7 mouse cellular contexts compared by ENCODE assay signal in the genomic region with DNA sequence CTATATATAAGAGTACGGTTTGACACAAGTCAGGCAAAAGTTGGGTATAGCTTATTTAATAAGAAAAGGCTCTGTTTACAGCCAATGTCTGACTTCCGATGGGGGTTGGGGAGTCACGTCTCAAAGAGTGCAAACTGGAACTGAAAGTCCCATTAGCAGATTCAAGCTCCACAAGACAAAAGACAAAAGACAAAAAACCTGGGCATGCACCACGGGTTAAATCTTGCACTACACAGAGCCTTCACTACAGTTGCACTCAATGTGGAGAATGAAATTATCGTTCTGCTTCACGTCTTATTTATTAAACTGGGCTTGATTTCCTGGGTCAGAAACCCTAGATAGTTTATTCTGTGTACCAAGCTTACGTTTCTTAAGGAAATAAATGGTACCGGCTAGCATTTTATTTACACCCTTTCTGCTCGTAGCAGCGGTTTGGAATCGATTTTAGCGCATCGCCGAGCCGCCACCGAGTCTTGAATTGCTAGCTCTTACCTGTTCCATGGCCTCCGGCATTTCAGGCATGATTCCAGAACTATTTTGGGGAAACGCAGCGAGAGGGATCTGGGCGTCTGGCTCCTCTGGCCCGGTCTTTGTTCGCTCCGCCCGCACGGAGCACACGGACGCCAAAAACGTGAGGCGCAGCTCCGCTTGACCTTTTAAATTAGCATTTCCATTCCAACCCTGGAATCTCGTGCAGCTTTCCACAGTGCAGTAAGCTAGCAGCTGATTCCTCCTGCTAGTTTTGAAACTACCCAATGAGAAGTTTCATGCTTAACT. TPM values are rescaled to one million over a fixed set of nuclear protein-coding genes. Genes with fewer than 3 reads are reported as not detected.
DNase-seq lines count a peak whose midpoint lies in the region; ATAC-seq and TF ChIP-seq lines count a peak whose summit lies in the region.

No protein-coding gene starts in this region.

- no peaks in the 10 kb centered on the region for H3K9me3 ChIP-seq in hindbrain, postnatal 0 days (ENCODE audit: low read length)

- intact Hi-C loops in gastrocnemius, adult 2 months (cut with DNase I) = no loop called here
- intact Hi-C loops in left cerebral cortex, postnatal 14 days (cut with DNase I) = loop anchor here (5.0 kb wide), 2 partner anchors 38 to 58 kb away; partner anchors contain the start of genes Hmmr and Nudcd2

- H3K36me3 ChIP-seq in hindbrain, postnatal 0 days (ENCODE audit: insufficient read depth, low read length) = no peaks in the 10 kb centered on the region

- TF ChIP-seq CTCF in gastrocnemius, adult 2 months (IDR thresholded peaks at IDR 0.05) = no peak
- TF ChIP-seq CTCF in hindbrain, postnatal 0 days (IDR thresholded peaks at IDR 0.05; ENCODE audit: low read depth) = no peak

- peak overlapping the region; percentile 89 for H3K4me3 ChIP-seq in gastrocnemius, adult 2 months
- peak overlapping the region; percentile 99 for H3K4me3 ChIP-seq in hindbrain, postnatal 0 days (ENCODE audit: low read length)

- no peaks in the 10 kb centered on the region for H3K27me3 ChIP-seq in hindbrain, postnatal 0 days (ENCODE audit: insufficient read depth, low read length)

- WGBS in hindbrain, postnatal 0 days = under 1% methylated on average over 31 of the region's 31 CpGs

- peak overlapping the region; percentile 80 for H3K4me2 ChIP-seq in hindbrain, postnatal 0 days (ENCODE audit: low read depth, low read length)

- H3K27ac ChIP-seq in gastrocnemius, adult 2 months = peak overlapping the region; percentile 98
- peak overlapping the region; percentile 93 for H3K27ac ChIP-seq in hindbrain, postnatal 0 days

- peak; percentile 89 to 90 for DNase-seq in cerebellum, postnatal 14 days
- peak; percentile 77 for DNase-seq in gastrocnemius, adult 2 months
- DNase-seq in hindbrain, postnatal 0 days (ENCODE audit: low spot score) = peak; percentile 86
- peak; percentile 58 to 81 for DNase-seq in left cerebral cortex, postnatal 14 days (ENCODE audit: low spot score in 2 of 2)
- DNase-seq in right cerebral cortex, postnatal 4 days = peak; percentile 41

- H3K9ac ChIP-seq in hindbrain, postnatal 0 days (replicated peaks; ENCODE audit: low read length) = peak overlapping the region; percentile 77

- peaks cover 20% of the 10 kb centered on the region for H3K4me1 ChIP-seq in hindbrain, postnatal 0 days (ENCODE audit: insufficient read depth, low read length)

- ATAC-seq in activated CD4-positive, CD25-positive, alpha-beta regulatory T cell, adult 4 months = peak; percentile 34
- ATAC-seq in hindbrain, postnatal 0 days = peak; percentile 71
- ATAC-seq in megakaryocyte-erythroid progenitor cell, adult 5-6 weeks (replicated peaks; ENCODE audit: low FRiP score, low TSS enrichment, poor library complexity, severe bottlenecking) = peak; percentile 11; the same call in 1 of the 2 replicates

RNA-seq across cellular contexts. Expression of gene Mat2b, which starts 0.5 kb away (rescaled TPM):
- polyA plus RNA-seq in activated CD4-positive, CD25-positive, alpha-beta regulatory T cell, adult 4 months (2017; shearing (Covaris generic)) = 100 to 1,000 TPM; 231 to 248 TPM
- 10 to 100 TPM; 57.9 to 61.8 TPM for total RNA-seq in gastrocnemius, adult 2 months (2021)
- 27.4 and 34.9 TPM in 2 replicates for total RNA-seq in hindbrain, postnatal 0 days (2014; rRNA removed)
- polyA plus RNA-seq in hindbrain, postnatal 0 days (2015; fragmentation: Nextera tagmentation; extraction: Ambion mirVana) = 49.5 and 52.4 TPM in 2 replicates
- total RNA-seq in left cerebral cortex, postnatal 14 days (2021) = 100 to 1,000 TPM; 134 to 137 TPM
- 100.0 and 105 TPM in 2 replicates for total RNA-seq in megakaryocyte-erythroid progenitor cell, adult 5-6 weeks (2014; fragmentation: Nextera tagmentation)
- 124 and 133 TPM in 2 replicates for total RNA-seq in megakaryocyte-erythroid progenitor cell, adult 5-6 weeks (2017)

RNA-seq across cellular contexts. Expression of gene Hmmr, which starts 38.7 kb away (rescaled TPM):
- 10 to 100 TPM; 14.0 to 14.4 TPM for polyA plus RNA-seq in activated CD4-positive, CD25-positive, alpha-beta regulatory T cell, adult 4 months (2017; shearing (Covaris generic))
- total RNA-seq in gastrocnemius, adult 2 months (2021) = under 1 TPM in 1 of 2 experiments, not detected in 1; 0.08 TPM
- 2.7 and 4.8 TPM in 2 replicates for total RNA-seq in hindbrain, postnatal 0 days (2014; rRNA removed)
- polyA plus RNA-seq in hindbrain, postnatal 0 days (2015; fragmentation: Nextera tagmentation; extraction: Ambion mirVana) = 6.1 and 7.8 TPM in 2 replicates
- 1 to 10 TPM; 1.1 to 1.7 TPM for total RNA-seq in left cerebral cortex, postnatal 14 days (2021)
- 55.4 and 61.8 TPM in 2 replicates for total RNA-seq in megakaryocyte-erythroid progenitor cell, adult 5-6 weeks (2014; fragmentation: Nextera tagmentation)
- 80.0 and 86.5 TPM in 2 replicates for total RNA-seq in megakaryocyte-erythroid progenitor cell, adult 5-6 weeks (2017)

RNA-seq across cellular contexts. Expression of gene Nudcd2, which starts 39.0 kb away (rescaled TPM):
- 10 to 100 TPM; 60.4 to 63.8 TPM for polyA plus RNA-seq in activated CD4-positive, CD25-positive, alpha-beta regulatory T cell, adult 4 months (2017; shearing (Covaris generic))
- 10 to 100 TPM in 1 of 2 experiments, 1 to 10 TPM in 1; 9.9 to 14.0 TPM for total RNA-seq in gastrocnemius, adult 2 months (2021)
- total RNA-seq in hindbrain, postnatal 0 days (2014; rRNA removed) = 21.5 and 22.4 TPM in 2 replicates
- 62.4 and 65.6 TPM in 2 replicates for polyA plus RNA-seq in hindbrain, postnatal 0 days (2015; fragmentation: Nextera tagmentation; extraction: Ambion mirVana)
- total RNA-seq in left cerebral cortex, postnatal 14 days (2021) = 10 to 100 TPM; 19.3 to 20.0 TPM
- total RNA-seq in megakaryocyte-erythroid progenitor cell, adult 5-6 weeks (2014; fragmentation: Nextera tagmentation) = 84.4 and 118 TPM in 2 replicates
- total RNA-seq in megakaryocyte-erythroid progenitor cell, adult 5-6 weeks (2017) = 142 and 236 TPM in 2 replicates

Comparison
In these comparisons a context has a peak if more than half of its experiments do, and no peak if none do; other contexts are left out.
1. Peak in every context shown above with its lines: DNase-seq, ATAC-seq, H3K4me3 ChIP-seq and H3K27ac ChIP-seq.
2. ATAC-seq: peak in every context shown above with its lines; median percentile 71 in hindbrain, postnatal 0 days; 34 in activated CD4-positive, CD25-positive, alpha-beta regulatory T cell, adult 4 months; 11 in megakaryocyte-erythroid progenitor cell, adult 5-6 weeks.